Mouse (Mus musculus): Measurements from ENCODE around the gene Fhl2. TPM values are rescaled to one million over a fixed set of nuclear protein-coding genes. Genes with fewer than 3 reads are reported as not detected.

Gene Fhl2
- polyA plus RNA-seq, 1 experiment from 2014 or later, result 181 TPM

- Histone ChIP-seq H3K36me3 (ENCODE audit: control insufficient read depth, insufficient read depth, low read length) (peaks cover 18% of the 10 kb centered on the region), H3K9me3 (replicated peaks; ENCODE audit: control insufficient read depth, low read length) (no peaks in the 10 kb centered on the region), H3K4me1 (ENCODE audit: control insufficient read depth, insufficient read depth, low read length) (peaks cover 43% of the 10 kb centered on the region), H3K27me3 (ENCODE audit: control insufficient read depth, insufficient read depth, low read length) (no peaks in the 10 kb centered on the region), H3K4me2 (no peak overlapping the region), H3K27ac (ENCODE audit: low read depth, low read length) (no peak overlapping the region), H3K9ac (ENCODE audit: low read depth, low read length) (no peak overlapping the region), H3K4me3 (ENCODE audit: low read depth, low read length) (no peak overlapping the region)
- no peak for ATAC-seq (replicated peaks; ENCODE audit: insufficient number of reproducible peaks, low FRiP score, low TSS enrichment)
- WGBS (ENCODE audit: insufficient replicate concordance), result 49% methylated on average over 5 of the region's 5 CpGs
Observed at GRCm38 (mm10) chr1:43153538-43153937, 43.2 kb downstream of the Fhl2 start.

DNA sequence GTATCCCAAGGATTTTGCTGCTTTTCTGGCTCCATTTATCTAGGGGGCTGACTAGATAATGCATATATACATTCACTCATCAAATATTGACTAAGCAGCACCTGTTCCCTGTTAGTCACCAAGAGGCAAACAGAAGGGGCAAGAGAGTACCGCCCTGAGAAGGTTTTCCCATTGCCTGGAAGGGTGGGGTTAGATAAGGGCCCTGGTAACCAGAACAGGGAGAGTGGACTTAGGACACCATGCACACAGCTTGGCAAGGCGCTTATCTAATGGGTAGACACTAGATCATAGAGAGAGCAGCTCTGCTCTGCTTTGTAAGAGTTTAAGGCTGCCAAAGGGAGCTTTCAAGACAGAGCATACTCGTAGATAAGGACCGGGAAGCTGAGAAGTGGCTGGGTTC is 44.2 kb downstream of the Fhl2 start:
- no peak overlapping the region for H3K4me2 ChIP-seq
- no peak overlapping the region for H3K27ac ChIP-seq (ENCODE audit: low read depth, low read length)
- WGBS (ENCODE audit: insufficient replicate concordance), result 44% methylated on average over 4 of the region's 4 CpGs
- peaks cover 16% of the 10 kb centered on the region for H3K36me3 ChIP-seq (ENCODE audit: control insufficient read depth, insufficient read depth, low read length)
- H3K4me1 ChIP-seq (ENCODE audit: control insufficient read depth, insufficient read depth, low read length), result peaks cover 43% of the 10 kb centered on the region
- no peak overlapping the region for H3K9ac ChIP-seq (ENCODE audit: low read depth, low read length)
- H3K4me3 ChIP-seq (ENCODE audit: low read depth, low read length), result no peak overlapping the region
- H3K9me3 ChIP-seq (replicated peaks; ENCODE audit: control insufficient read depth, low read length), result no peaks in the 10 kb centered on the region
- no peak for ATAC-seq (replicated peaks; ENCODE audit: insufficient number of reproducible peaks, low FRiP score, low TSS enrichment)
- no peaks in the 10 kb centered on the region for H3K27me3 ChIP-seq (ENCODE audit: control insufficient read depth, insufficient read depth, low read length)

DNA sequence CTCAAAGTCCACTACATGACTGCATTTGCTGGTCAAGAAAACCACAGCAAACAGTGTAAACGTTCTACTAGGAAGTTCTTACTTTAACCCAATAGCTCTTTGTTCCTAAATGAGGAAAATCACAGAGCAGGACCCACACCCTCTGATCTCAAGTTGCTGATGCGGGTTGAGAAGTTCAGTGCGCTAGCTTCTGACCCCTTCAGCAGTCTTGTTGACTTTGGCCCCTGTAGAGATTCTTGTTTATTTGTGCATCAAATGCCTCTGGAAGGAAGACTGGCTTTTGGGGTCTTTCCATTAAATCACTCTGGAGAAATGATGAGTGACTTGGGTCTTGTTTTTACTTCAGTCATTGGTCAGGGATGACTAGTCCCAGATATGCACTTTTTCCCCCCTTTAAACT is 46.6 kb downstream of the Fhl2 start:
- ATAC-seq (replicated peaks; ENCODE audit: insufficient number of reproducible peaks, low FRiP score, low TSS enrichment), result no peak
- no peaks in the 10 kb centered on the region for H3K27me3 ChIP-seq (ENCODE audit: control insufficient read depth, insufficient read depth, low read length)
- 55% methylated on average over 3 of the region's 3 CpGs for WGBS (ENCODE audit: insufficient replicate concordance)
- H3K27ac ChIP-seq (ENCODE audit: low read depth, low read length), result no peak overlapping the region
- no peak overlapping the region for H3K9ac ChIP-seq (ENCODE audit: low read depth, low read length)
- H3K9me3 ChIP-seq (replicated peaks; ENCODE audit: control insufficient read depth, low read length), result no peaks in the 10 kb centered on the region
- no peak overlapping the region for H3K4me3 ChIP-seq (ENCODE audit: low read depth, low read length)
- H3K4me1 ChIP-seq (ENCODE audit: control insufficient read depth, insufficient read depth, low read length), result peaks cover 35% of the 10 kb centered on the region
- H3K4me2 ChIP-seq, result no peak overlapping the region
- H3K36me3 ChIP-seq (ENCODE audit: control insufficient read depth, insufficient read depth, low read length), result peaks cover 14% of the 10 kb centered on the region

- H3K27ac ChIP-seq (ENCODE audit: low read depth, low read length), result no peak overlapping the region
- no peaks in the 10 kb centered on the region for H3K27me3 ChIP-seq (ENCODE audit: control insufficient read depth, insufficient read depth, low read length)
- WGBS (ENCODE audit: insufficient replicate concordance), result 69% methylated on average over 2 of the region's 2 CpGs
- peaks cover 16% of the 10 kb centered on the region for H3K4me1 ChIP-seq (ENCODE audit: control insufficient read depth, insufficient read depth, low read length)
- H3K9ac ChIP-seq (ENCODE audit: low read depth, low read length), result no peak overlapping the region
- H3K4me2 ChIP-seq, result no peak overlapping the region
- no peak overlapping the region for H3K4me3 ChIP-seq (ENCODE audit: low read depth, low read length)
- no peak for ATAC-seq (replicated peaks; ENCODE audit: insufficient number of reproducible peaks, low FRiP score, low TSS enrichment)
- H3K36me3 ChIP-seq (ENCODE audit: control insufficient read depth, insufficient read depth, low read length), result peaks cover 14% of the 10 kb centered on the region
- H3K9me3 ChIP-seq (replicated peaks; ENCODE audit: control insufficient read depth, low read length), result no peaks in the 10 kb centered on the region
Observed at GRCm38 (mm10) chr1:43147474-43147873, 49.3 kb downstream of the Fhl2 start.

DNA sequence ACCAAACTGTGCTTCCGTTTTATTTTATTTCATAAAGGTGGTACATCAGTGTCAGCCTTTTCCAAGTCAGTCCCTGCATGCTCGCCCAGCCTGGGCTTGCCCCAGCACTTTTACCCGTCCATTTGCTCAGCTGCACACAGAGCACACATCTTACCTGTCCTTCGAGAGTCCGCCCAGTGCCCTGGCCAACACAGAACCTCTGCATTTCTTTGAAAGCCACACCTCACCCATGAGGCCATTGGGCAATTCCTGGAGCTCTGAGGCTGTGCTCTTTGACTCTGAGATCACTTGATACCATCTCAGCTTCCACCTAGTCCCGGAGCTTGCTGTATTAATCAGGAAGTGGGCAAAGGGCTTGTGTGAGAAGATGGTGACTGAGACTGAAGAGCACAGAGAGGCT is 51.4 kb downstream of the Fhl2 start:
- Histone ChIP-seq H3K9ac (ENCODE audit: low read depth, low read length) (no peak overlapping the region), H3K27me3 (ENCODE audit: control insufficient read depth, insufficient read depth, low read length) (no peaks in the 10 kb centered on the region), H3K4me3 (ENCODE audit: low read depth, low read length) (no peak overlapping the region), H3K27ac (ENCODE audit: low read depth, low read length) (no peak overlapping the region), H3K9me3 (replicated peaks; ENCODE audit: control insufficient read depth, low read length) (no peaks in the 10 kb centered on the region), H3K4me2 (no peak overlapping the region), H3K4me1 (ENCODE audit: control insufficient read depth, insufficient read depth, low read length) (peaks cover 21% of the 10 kb centered on the region), H3K36me3 (ENCODE audit: control insufficient read depth, insufficient read depth, low read length) (peaks cover 7% of the 10 kb centered on the region)
- WGBS (ENCODE audit: insufficient replicate concordance), result 80% methylated on average over 6 of the region's 6 CpGs
- no peak for ATAC-seq (replicated peaks; ENCODE audit: insufficient number of reproducible peaks, low FRiP score, low TSS enrichment)

- no peak for ATAC-seq (replicated peaks; ENCODE audit: insufficient number of reproducible peaks, low FRiP score, low TSS enrichment)
- peaks cover 9% of the 10 kb centered on the region for H3K36me3 ChIP-seq (ENCODE audit: control insufficient read depth, insufficient read depth, low read length)
Observed at GRCm38 (mm10) chr1:43144338-43144906, 52.4 kb downstream of the Fhl2 start.

GRCm38 (mm10) chr1:43143791-43144190 is 53.0 kb downstream of the Fhl2 start:
- H3K27me3 ChIP-seq (ENCODE audit: control insufficient read depth, insufficient read depth, low read length), result no peaks in the 10 kb centered on the region
- 74% methylated on average over 4 of the region's 4 CpGs for WGBS (ENCODE audit: insufficient replicate concordance)
- no peak for ATAC-seq (replicated peaks; ENCODE audit: insufficient number of reproducible peaks, low FRiP score, low TSS enrichment)
- no peak overlapping the region for H3K4me3 ChIP-seq (ENCODE audit: low read depth, low read length)
- H3K4me2 ChIP-seq, result no peak overlapping the region
- H3K9ac ChIP-seq (ENCODE audit: low read depth, low read length), result 0 out of 2 replicates have a peak overlapping the region, but pooled peaks have one; percentile 24
- no peaks in the 10 kb centered on the region for H3K9me3 ChIP-seq (replicated peaks; ENCODE audit: control insufficient read depth, low read length)
- peaks cover 18% of the 10 kb centered on the region for H3K4me1 ChIP-seq (ENCODE audit: control insufficient read depth, insufficient read depth, low read length)
- no peak overlapping the region for H3K27ac ChIP-seq (ENCODE audit: low read depth, low read length)
- peaks cover 5% of the 10 kb centered on the region for H3K36me3 ChIP-seq (ENCODE audit: control insufficient read depth, insufficient read depth, low read length)

More at GRCm38 (mm10) chr1:43144338-43144906, 52.4 kb downstream of the Fhl2 start:
- Histone ChIP-seq H3K4me3 (ENCODE audit: low read depth, low read length) (no peak overlapping the region), H3K9ac (ENCODE audit: low read depth, low read length) (no peak overlapping the region), H3K4me2 (no peak overlapping the region), H3K27ac (ENCODE audit: low read depth, low read length) (no peak overlapping the region), H3K9me3 (replicated peaks; ENCODE audit: control insufficient read depth, low read length) (no peaks in the 10 kb centered on the region), H3K27me3 (ENCODE audit: control insufficient read depth, insufficient read depth, low read length) (no peaks in the 10 kb centered on the region), H3K4me1 (ENCODE audit: control insufficient read depth, insufficient read depth, low read length) (peaks cover 18% of the 10 kb centered on the region)
- WGBS (ENCODE audit: insufficient replicate concordance), result 85% methylated on average over 8 of the region's 8 CpGs

GRCm38 (mm10) chr1:43143284-43143683 is 53.5 kb downstream of the Fhl2 start:
- Histone ChIP-seq H3K4me3 (ENCODE audit: low read depth, low read length) (no peak overlapping the region), H3K27me3 (ENCODE audit: control insufficient read depth, insufficient read depth, low read length) (no peaks in the 10 kb centered on the region), H3K36me3 (ENCODE audit: control insufficient read depth, insufficient read depth, low read length) (peaks cover 5% of the 10 kb centered on the region), H3K27ac (ENCODE audit: low read depth, low read length) (no peak overlapping the region), H3K9me3 (replicated peaks; ENCODE audit: control insufficient read depth, low read length) (no peaks in the 10 kb centered on the region), H3K4me1 (ENCODE audit: control insufficient read depth, insufficient read depth, low read length) (peaks cover 18% of the 10 kb centered on the region), H3K9ac (ENCODE audit: low read depth, low read length) (no peak overlapping the region), H3K4me2 (no peak overlapping the region)
- whole genome bisulfite sequencing (ENCODE audit: insufficient replicate concordance), result 74% methylated on average over 4 of the region's 4 CpGs
- no peak for ATAC-seq (replicated peaks; ENCODE audit: insufficient number of reproducible peaks, low FRiP score, low TSS enrichment)

DNA sequence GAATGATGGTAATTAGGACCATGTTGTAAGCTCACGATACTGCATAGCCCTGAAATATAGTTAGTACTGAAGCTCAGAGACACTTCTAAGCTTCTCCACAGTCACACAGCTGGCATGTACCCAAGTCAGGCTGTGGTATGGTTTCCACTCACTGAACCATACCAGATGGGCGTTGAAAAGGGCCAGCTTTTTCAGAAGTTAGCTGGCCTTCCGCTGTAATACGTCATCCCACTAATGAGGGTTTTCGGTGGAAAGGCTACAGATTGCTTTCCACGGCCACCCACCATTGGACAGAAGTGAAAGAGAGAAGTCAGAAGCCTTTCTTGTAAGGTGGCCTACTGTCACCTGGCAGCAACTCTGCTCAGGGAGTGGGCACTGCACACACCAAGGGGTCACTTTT is 53.9 kb downstream of the Fhl2 start:
- Histone ChIP-seq H3K9ac (ENCODE audit: low read depth, low read length) (no peak overlapping the region), H3K36me3 (ENCODE audit: control insufficient read depth, insufficient read depth, low read length) (peaks cover 7% of the 10 kb centered on the region), H3K27me3 (ENCODE audit: control insufficient read depth, insufficient read depth, low read length) (no peaks in the 10 kb centered on the region), H3K4me1 (ENCODE audit: control insufficient read depth, insufficient read depth, low read length) (peaks cover 16% of the 10 kb centered on the region), H3K4me2 (no peak overlapping the region), H3K27ac (ENCODE audit: low read depth, low read length) (no peak overlapping the region), H3K9me3 (replicated peaks; ENCODE audit: control insufficient read depth, low read length) (no peaks in the 10 kb centered on the region), H3K4me3 (ENCODE audit: low read depth, low read length) (no peak overlapping the region)
- no peak for ATAC-seq (replicated peaks; ENCODE audit: insufficient number of reproducible peaks, low FRiP score, low TSS enrichment)
- WGBS (ENCODE audit: insufficient replicate concordance), result 85% methylated on average over 6 of the region's 6 CpGs

All from heart, embryonic 11.5 days (tissue).